Mouse (Mus musculus) natural killer cell, adult 2 months (primary cell): ENCODE results near the gene Mrps16.

ENCODE experiments used
- DNase-seq, 2 experiments: peaks; one replicate each; pipeline ENCODE4 v3.0.0; 2022; ENCODE audit warnings: low spot score in 2 of 2

Mrps16 gene

DNA sequence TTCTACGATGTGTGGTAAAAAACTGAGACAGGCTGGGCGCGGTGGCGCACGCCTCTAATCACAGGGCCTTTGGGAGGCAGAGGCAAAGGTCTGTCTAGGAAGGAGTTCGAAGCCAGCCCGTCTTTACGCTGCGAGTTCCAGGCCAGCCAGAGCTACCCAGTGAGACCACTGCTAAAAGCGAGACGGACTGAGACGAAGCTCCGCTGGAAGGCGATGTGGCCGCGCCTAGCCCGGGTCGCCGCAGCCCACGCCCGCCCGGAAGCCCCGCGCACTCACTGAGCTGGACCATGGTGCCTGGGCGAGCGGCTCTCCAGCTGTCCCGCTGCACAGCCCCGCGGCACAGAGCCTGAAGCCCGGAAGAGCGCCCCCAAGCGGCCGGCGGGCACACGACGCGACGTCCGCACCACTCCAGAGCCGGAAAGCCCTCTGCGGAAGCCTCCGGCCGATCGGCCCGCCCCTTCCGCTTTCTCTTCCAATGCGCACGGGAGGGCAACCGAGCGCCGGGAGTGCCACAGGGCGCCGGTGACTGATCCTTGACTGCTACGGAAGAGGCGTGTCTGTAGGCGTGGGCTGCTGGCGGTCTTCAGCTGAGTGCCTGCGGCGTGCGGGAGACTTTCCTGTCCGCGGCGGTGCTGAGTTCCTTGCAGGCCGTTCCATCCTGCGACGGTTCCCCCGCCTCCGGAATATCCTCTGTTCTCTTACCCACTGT, at the start of gene Mrps16:
Mrps16 (minus strand) TSS at position 430 of the 709 bp plus-strand sequence.
- DNase-seq, result peak; percentile 91 to 95

DNA sequence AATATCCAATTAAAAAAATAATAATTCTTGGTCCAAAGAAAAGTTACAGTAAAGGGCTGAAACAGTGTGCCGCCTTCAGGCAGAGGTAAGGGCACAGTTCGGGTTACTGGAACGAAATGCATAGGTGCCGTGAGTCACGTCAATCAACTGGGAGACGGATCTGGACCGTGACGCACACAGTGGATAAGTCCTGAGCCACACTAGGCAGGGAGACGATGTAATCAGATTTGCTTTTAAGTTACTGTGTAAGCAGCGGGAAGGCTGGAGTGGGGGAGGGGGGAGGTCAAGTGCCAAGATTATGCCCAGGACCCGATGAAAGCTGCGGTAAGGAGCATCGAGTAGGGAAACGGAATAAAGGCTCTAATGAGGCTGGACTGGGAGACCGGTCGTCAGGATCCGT, 48.8 kb upstream of the Mrps16 start:
- no peak for DNase-seq

DNA sequence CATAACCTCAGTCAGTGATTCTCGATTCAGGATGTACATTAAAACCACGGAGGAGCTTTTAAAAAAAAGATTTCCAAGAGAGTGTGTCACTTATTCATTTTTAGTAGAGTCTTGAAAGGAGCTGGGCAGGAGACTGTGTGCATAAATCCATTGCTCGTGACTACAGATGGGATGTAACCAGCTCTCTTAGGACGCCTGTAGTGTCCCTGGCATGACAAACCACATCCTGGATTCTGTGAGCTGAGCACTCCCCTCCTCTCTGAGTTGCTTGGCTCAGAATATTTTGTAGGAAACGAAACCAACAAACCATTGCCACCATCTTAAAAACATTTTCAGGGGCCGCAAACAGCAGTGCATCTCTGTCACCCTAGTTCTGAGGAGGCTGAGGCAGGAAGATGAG, 43.5 kb upstream of the Mrps16 start:
- DNase-seq, result no peak

DNA sequence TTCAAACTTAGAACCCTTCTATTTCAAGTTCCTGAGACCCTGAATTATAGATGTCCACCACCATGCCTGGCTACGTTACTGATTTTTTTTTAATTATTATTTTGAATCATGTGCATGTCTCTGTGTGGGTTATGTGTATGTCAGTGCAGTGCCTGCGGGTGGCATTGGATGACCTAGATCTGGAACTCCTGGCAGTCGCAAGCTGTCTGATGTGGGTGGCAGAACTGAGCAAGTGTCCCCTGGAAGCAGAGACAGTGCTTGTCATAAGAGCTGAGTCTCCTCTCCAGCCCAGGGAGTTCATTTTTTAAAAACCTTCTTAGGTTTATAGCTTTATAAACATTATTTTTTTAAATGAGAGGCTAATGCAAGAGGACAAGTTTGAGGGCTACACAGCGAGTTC, 39.0 kb upstream of the Mrps16 start:
- no peak for DNase-seq

DNA sequence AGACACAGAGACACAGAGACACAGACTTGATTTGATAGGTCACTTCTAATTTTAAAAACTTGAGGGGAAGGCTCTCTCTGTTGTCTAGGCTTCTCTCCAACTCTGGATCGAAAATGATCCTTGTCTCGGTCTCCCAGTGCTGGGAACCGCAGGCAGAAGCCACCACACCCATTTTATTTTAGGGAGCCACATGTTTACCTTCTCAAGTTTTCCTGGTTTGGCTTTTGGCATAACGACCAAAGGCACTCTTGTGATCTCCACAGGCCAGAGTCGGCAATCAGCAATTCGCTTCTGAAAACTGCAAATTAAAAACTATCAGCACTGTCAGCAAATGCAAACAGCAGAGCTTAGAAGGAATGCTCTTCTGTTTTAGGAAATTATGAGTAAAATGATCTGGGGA, 38.3 kb upstream of the Mrps16 start:
- no peak for DNase-seq

DNA sequence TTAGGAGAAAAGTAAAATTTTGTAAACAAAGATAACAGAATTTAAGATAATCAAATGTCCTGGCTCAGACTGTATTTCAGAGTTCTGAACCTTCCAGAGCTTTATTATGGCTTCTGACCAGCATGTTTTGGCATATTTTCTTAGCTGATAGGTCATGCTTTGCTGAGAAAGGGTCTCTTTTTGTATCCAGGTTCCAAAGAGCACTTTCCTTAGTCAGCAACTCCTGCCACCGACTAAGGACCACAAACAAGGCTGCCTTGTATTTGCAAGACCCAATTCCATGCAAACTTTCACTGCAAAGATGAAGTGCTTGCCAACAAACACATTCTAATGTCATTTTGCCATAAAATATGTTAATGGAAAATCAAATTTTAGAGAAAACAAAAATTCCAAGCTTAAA, 36.4 kb upstream of the Mrps16 start:
- DNase-seq, result no peak

DNA sequence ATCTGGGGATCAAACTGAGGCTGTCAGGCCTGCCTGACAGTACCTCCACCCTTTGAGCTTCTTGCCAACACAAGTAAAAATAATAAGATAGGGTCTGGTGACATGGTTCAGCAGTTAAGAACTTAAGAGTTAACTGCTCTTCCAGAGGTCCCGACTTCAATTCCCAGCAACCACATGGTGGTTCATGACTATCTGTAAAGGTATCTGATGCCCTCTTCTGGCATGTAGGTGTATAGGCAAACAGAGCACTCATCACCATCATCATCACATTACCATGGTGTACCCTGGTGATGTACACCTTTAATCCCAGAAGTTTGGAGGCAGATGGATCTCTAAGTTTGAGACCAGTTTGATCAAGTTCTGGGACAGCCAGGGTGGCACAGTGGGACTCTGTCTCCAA, 35.2 kb upstream of the Mrps16 start:
- DNase-seq, result no peak

DNA sequence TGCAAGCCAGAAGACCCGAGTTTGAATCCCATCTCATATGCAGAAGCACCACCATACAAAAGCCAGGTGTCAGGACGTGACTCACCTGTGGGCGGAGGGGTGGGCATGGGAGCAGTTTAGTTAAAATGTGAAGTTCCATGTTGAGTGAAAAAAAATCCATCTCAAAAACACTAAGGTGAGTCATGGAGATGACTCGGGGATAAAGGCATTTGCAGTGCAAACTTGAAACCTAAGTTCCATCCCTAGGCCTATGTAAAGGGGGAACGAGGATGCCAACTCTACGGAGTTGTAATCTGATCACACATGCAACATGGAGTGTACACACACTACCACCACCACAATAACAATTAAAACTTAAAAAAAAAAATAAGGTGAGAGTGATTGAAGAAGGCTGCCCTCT, 29.6 kb upstream of the Mrps16 start:
- no peak for DNase-seq

DNA sequence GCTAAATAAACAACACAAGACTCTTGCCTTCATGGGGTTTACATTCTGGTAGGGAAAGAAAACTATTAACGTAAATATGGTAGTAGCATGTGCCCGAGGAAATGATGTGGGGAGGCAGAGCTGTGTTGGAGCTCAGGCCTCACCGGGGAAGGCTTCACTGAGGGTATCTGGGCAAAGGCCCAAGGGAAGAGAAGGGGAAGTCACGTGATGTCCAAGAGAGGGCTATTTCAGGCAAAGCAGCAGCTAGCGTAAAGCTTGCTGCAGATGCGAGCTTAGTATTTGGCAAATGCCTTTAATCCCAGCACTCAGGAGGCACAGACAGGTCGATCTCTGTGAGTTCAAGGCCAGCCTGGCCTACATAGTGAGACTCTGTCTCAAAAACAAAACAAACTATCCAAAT, 28.8 kb upstream of the Mrps16 start:
- DNase-seq, result no peak

DNA sequence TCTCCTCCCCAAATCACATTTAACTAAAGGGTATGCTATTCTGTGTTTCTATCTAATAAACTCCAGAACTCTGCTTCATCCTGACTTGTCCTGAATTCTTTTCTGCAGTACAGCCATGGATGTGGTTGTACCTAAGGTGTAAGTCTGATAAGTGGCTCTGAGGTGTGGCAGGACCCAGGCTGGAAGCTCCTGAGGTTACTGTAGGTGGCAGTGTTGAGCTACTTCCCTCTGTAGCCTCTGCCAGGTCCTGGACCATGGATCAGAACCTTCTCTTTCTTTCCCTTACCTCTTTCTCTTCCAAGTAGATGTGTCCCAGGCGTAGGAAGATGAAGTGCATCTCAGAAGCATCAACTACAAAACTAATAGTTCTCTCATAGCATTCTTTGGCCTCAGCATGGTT, 6.6 kb upstream of the Mrps16 start:
- DNase-seq, result peak in 1 of 2 experiments; percentile 25

DNA sequence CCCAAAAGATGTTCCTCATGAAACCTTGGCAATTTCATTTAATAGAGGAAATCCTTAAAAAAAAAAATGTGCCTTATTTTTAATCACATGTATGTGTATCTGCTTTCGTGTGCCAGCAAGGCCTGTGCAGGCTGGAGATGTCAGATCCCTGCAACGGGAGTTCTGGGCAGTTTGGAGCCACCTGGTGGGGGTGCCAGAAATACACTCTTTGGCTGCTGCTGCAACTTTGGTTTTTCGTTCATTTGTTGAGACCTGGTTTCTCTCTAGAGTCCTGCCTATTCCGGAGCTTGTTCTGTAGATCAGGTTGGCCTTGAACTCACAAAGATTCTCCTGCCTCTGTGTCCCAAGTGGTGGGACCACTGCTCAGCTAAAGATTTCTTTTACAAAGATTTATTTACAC, 5.4 kb upstream of the Mrps16 start:
- peak in 1 of 2 experiments; percentile 41 for DNase-seq

DNA sequence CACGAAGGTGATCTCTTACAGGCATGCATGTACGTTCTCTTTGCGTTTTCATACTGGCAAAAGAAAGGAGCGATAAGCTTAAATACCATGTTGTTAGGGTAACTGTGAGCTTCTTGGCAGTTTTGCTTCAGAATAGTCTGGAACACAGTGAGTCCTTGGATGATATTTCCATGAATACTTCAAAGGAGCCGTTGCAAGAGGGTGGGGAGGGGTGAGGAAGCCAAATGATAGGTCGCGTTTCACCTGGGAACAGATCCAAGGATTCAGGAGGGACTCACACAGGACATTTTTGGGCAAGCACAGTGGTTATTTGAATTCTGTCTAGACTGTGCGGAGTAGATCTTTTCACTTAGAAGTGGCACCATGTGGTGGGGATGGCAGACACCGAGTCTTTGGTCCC, 3.8 kb upstream of the Mrps16 start:
- no peak for DNase-seq

DNA sequence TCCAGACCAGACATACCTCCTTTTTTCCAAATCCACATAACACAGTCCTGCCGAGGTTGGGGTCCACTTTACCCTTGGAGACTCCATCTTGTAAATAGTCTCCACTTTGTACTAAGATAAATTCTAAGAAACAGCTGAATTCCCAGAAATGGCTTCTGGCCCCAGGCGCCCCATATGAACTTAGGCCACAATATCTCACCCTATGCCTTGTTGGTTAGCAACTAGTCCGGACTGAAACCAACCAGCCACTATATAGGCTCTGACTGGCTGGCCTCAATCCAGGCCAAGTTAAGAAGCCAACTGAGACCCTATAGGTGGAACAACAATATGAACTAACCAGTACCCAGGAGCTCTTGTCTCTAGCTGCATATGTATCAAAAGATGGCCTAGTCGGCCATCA, 1.1 kb downstream of the Mrps16 start:
- DNase-seq, result no peak

DNA sequence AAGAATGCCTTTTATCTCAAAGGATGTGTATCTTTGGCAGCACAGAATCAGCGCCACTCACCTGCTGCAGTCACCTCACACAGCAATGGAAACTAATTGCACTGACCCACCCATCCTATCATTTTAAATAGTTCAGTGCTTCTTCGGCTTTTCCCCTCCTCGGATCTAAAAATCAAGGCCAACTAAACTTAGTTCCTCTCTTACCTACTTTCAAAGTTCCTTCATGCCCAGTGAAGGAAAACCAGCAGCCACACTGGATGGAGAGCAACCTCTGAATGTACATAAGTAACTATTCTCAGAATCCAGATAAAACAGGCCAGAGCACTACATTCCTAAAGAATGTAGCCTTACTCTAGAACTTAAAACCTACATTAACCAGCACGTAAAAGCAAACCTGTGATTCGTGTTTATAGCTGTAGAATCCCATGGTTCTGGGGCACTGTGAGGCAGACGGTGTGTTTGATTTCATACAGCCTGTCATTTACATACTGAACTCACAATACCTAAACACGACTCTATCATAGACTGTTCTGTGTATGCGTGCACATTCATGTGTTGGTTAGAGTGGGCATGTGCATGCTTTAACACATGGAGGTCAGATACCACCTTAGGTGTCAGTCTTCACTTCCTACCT, 3.9 kb downstream of the Mrps16 start:
- no peak for DNase-seq

DNA sequence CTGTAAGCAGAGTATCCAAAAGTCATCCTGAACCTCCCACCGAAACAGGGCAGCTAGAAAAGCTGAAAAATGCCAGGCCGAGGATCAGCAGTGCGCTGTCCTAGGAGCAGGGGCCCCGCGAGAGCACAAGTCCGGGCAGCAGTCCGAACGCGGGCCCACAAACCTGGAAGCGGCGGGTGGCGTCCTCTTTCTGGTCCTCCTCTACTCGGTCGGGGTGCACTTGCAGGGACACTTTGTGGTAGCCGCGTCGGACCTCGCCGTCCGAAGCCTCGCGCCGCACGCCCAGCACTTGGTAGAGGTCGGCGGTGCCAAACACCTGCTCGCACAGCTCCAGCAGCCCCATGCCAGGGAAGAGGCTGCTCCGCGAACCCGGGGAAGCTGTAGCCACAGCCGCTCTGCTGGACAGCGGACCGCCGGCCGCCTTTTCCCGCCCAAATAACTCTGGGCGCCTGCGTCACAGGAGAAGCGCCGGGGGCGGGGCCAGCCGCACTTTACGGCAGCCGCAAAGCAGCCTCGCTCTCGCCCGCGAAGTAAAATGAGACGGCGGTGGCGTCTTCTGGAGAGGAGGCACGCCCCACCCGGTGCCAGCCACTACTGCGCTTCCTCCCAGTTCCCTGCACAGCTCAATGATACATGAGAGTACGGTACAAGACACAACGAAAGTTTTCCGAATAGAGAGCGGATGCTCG, 4.8 kb downstream of the Mrps16 start, which contains the start of gene Dnajc9:
Dnajc9 (minus strand) TSS at position 470 of the 689 bp plus-strand sequence.
- peak; percentile 87 to 89 for DNase-seq

DNA sequence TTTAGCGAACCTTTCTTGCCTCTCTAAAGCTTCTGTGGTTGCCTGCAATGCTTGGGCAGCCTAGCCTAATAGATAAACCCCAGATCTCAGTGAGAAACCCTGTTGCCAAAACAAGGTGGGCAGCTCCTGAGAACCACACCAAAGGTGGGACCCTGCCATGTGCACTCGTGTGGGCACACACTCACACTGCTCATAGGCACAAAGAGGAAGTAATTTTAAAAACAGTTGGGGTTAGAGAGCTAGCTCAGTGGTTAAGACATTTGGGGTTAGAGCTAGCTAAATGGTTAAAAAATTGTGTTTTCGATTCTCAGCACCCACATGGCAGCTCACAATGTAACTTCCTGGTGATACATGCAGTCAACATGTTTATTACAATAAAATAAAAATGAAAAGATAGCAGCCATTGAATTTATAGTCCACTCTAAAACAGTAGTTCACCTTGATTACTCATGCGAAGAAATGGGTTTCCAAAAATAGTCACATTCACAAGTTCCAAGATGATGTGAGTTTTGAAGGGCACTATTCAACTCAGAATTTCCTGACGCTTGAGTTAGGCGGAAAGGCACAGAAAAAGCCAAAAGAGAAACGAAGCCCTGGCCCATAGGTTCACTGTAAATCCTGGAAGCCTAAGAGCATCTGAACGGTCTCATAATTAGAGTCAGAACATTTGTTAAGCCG, 13.5 kb downstream of the Mrps16 start:
- DNase-seq, result peak in 1 of 2 experiments; percentile 66

DNA sequence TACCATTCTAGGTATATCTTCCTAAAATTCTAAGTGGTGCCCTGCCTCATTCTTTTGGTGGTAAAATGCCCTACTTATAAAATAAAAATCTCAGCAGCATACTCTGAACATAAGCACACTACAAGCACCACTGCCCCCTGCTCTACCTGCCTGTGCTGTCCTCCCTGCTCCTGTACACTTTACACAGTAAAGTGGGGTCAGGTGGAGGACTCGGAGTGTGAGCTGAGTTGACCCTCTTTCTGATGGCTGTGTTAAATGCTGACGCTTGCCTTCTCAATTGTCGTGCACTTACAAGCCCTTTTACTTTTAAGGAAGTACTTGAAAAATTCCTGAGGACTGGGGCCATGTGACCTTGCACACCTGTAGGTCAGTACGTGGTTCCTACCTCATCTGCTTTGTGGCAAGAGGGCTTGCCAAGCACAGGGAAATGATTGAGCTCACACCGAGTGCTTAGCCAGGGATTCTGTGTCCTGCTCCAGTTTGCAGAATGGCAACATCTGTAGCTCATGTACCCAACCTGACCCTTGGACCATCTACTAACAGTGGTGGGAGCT, 14.3 kb downstream of the Mrps16 start:
- peak in 1 of 2 experiments; percentile 47 for DNase-seq

DNA sequence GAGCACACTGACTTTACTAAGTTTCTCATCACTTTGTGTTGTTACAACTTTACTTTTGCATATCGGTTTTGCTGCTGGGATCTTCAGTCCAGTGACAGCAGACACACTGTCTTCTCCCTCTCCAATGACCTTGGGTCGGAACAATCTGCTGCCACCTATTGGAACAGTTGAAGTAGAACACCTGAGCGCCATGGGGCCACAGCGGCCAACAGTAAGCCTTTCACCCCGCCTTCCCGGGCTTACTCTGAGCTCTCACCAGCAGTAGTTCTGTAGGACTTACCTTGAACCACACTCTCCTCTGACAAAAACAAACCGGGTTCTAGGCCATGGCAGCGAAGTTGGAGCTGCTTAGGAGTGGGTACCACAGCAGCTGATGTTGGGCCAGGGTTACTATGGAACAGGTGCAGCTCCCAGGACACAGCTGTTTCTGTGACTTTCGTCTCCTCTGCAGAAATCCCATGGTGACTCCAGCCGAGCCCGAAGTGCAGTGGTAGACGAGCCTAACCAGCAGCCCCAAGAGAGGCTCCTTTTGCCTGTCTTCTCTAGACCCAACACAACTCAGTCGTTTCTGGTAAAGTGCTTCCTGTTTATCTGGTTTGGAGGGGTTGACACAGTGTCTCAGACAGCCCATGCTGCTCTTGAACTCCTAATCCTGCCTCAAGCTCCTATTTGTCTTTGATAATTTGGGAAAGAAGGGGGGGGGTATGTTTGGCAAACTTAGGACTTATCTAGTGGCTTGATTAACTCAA, 14.9 kb downstream of the Mrps16 start:
- DNase-seq, result peak; percentile 56 to 74

DNA sequence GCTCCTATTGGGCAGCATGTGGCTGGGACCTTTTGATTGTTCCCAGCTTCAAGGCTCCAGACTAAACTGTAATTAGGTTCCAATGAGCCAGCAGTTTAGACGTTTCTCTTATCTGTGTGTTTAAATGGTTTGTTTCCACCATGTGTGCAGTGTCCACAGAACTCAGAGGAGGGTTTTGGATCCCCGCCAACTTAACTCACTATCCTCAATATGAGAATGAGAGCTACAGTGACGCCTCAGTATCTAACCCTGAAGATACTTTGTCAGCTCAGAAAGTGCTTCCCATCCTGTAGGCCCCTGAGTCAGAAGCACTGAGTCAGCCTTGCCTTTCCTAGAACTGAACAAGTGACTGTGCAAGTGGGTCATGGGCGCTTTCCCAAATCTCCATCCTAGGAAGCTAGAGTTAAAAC, 16.3 kb downstream of the Mrps16 start:
- DNase-seq, result no peak

DNA sequence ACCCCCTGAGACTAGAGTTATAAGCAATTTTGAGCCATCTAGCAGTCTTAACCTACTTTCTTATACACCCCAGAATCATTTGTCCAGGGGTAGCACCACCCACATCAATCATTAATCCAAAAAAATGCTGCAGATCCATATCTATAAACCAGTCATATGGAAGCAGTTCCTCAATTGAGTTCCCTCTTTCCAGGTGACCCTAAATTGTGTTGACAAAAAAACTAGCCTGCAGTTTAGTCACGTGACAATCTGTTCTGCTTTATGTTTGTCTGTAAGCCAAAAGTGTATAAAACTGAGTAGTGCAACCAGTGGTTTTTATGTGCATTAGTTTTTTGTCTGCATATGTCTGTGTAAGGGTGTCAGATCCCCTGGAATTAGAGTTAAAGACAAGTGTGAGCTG, 21.6 kb downstream of the Mrps16 start:
- no peak for DNase-seq

DNA sequence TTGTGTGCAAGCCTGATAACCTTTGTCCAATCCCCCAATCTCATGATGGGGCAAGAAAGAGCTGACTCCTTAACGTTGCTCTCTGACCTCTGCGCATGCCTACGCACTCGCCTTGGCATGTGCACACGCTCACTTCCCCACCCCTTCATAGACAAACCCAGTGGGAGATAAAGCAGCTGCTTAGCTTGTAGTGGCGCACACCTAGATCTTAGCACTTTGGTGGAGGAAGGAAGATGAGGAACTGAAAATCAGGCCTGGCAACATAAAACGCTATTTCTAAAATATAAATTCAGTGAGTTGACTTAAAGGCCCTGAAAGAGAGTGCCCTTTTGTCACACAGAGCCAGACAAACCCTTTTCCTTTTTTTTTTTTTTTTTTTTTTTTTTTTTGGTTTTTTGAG, 22.6 kb downstream of the Mrps16 start:
- DNase-seq, result peak in 1 of 2 experiments; percentile 36
